Mouse (Mus musculus) testis, postnatal 10 days (tissue): Measurements from ENCODE around the gene Wdr61.

Source experiments
- DNase-seq: peaks from one replicate; pipeline ENCODE4 v3.0.0; 2021; ENCODE audit warnings: low spot score

Wdr61 gene

GRCm38 (mm10) chr9:54676531-54676986 is 57.8 kb downstream of the Wdr61 start:
- peak; percentile 87 for DNase-seq

GRCm38 (mm10) chr9:54673887-54674286 is 60.4 kb downstream of the Wdr61 start:
- DNase-seq = no peak

DNA sequence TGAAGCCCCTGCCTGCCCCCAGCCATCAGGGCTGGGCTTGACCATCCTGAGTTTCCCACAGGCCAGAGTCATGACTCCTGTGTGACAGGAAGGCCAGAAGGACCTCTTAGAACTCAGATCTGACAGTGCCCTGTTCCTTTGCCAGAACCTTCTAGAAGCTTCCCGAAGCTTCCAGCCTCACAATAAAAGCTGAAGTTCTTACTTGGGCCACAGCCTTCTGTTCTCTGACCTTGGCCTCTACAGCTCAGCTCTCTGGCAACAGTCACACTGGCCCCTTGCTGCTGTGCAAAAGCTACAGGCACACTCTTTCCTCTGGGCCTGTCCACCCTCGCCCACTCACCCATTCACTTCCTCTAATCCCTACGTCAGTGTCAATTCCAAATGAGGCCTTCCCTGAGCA is 62.4 kb downstream of the Wdr61 start:
- DNase-seq = no peak

DNA sequence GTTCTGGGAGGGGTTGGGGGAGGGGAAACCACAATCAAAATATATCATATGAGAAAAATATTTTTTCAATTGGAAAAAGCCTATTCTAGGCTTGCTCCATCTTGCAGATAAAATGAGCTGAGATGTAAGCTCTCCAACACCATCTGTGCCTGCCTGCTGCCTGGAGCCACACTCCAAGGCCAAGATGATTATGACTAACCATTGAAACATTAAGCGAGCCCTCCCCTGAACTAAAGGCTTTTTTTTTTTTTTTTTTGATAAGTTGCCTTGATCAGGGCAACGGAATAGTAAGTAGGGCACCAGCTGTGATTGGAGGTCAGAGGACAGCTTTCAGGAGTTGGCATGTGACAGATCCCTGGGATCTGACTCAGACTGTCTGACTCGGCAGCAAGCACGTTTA is 65.9 kb downstream of the Wdr61 start:
- DNase-seq = no peak

DNA sequence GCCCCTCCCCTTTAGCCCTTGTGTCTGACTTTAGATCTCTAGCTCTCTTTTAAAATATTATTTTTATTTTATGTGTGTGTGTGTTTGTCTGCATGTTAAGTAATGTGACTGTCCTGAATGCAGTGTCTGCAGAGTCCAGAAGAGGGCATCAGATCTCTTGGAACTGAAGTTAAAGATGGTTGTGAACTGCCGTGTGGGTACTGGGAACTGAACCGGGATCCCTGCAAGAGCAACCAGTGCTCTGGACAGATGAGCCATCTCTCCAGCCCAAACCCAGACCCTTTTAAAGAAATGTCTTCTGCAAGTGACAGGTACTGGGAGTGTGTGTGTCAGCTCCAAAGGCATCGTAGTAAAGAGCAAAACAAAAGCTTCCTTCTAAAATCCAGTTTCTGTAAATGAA is 68.2 kb downstream of the Wdr61 start:
- no peak for DNase-seq
